Mouse (Mus musculus) monocyte, adult 2 months (primary cell): ENCODE data around the gene Tmem38b.

Experiments used
- DNase-seq, 2 experiments: peaks; one replicate each; pipeline ENCODE4 v3.0.0; 2022; ENCODE audit warnings: low spot score in 2 of 2, low read depth in 1 of 2

Tmem38b gene

GRCm38 (mm10) chr4:53884351-53885245, 58.8 kb downstream of the Tmem38b start:
- DNase-seq: no peak

- DNase-seq: no peak
Measured at GRCm38 (mm10) chr4:53886342-53887088, 60.7 kb downstream of the Tmem38b start.

GRCm38 (mm10) chr4:53895335-53895734, 69.5 kb downstream of the Tmem38b start:
- no peak for DNase-seq

- DNase-seq: no peak
Measured at GRCm38 (mm10) chr4:53896150-53896833, 70.4 kb downstream of the Tmem38b start.

- DNase-seq: no peak
Measured at GRCm38 (mm10) chr4:53900386-53900971, 74.6 kb downstream of the Tmem38b start.

- DNase-seq: no peak
Measured at GRCm38 (mm10) chr4:53904335-53904734, 78.5 kb downstream of the Tmem38b start.

GRCm38 (mm10) chr4:53905537-53905936, 79.7 kb downstream of the Tmem38b start:
- DNase-seq: no peak

GRCm38 (mm10) chr4:53907071-53907470, 81.2 kb downstream of the Tmem38b start:
- DNase-seq: no peak
